Mouse (Mus musculus) cerebral cortex, adult 2 months (tissue): ENCODE results near the gene Podn.

ENCODE experiments used
- WGBS: fragments of 180-500 bp; shearing (Covaris S2); methylation state at CpG from one replicate; pipeline ENCODE4 v1.1.7; 2018; 5-methylcytosine and 5-hydroxymethylcytosine counted together

Podn gene

GRCm38 (mm10) chr4:108096345-108096744, at the start of gene Podn:
Gene Podn (minus strand): TSS chr4:108096445.
- WGBS = 84% methylated on average over 4 of the region's 4 CpGs

GRCm38 (mm10) chr4:108145554-108145953, 49.3 kb upstream of the Podn start:
- 57% methylated on average over 3 of the region's 3 CpGs for WGBS

GRCm38 (mm10) chr4:108144880-108145279, 48.6 kb upstream of the Podn start, which contains the start of gene Scp2:
Gene Scp2 (minus strand): TSS chr4:108144998.
- 87% methylated on average over 1 of the region's 1 CpGs for WGBS

GRCm38 (mm10) chr4:108143178-108143577, 46.9 kb upstream of the Podn start:
- WGBS = 90% methylated on average over 2 of the region's 2 CpGs

GRCm38 (mm10) chr4:108136938-108137337, 40.7 kb upstream of the Podn start:
- WGBS = 91% methylated on average over 5 of the region's 5 CpGs

- WGBS = 85% methylated on average over 3 of the region's 3 CpGs
Measured at GRCm38 (mm10) chr4:108130452-108130851, 34.2 kb upstream of the Podn start.

- 98% methylated on average over 2 of the region's 2 CpGs for WGBS
Measured at GRCm38 (mm10) chr4:108128339-108128738, 32.1 kb upstream of the Podn start.

- WGBS = 95% methylated on average over 5 of the region's 5 CpGs
Measured at GRCm38 (mm10) chr4:108127516-108127915, 31.3 kb upstream of the Podn start.

GRCm38 (mm10) chr4:108126260-108126659, 30.0 kb upstream of the Podn start:
- 81% methylated on average over 4 of the region's 4 CpGs for WGBS

DNA sequence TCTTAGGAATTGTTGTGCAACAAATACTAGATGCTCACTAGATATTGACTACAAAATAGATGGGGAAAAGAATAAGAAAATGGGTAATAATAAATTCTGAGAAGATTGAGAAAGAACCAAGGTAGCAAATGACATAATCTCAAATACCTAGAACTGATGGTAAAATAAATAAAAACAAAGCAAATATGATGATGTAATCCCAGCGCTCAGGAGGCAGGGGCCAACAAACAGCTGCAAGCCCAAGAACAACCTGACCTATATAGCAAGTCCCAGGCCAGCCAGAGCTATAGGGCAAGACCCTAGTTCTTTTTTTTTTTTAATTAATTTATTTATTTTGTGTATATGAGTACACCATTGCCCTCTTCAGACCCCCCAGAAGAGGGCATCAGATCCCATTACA, 27.9 kb upstream of the Podn start:
- WGBS = 100% methylated on average over 1 of the region's 1 CpGs

DNA sequence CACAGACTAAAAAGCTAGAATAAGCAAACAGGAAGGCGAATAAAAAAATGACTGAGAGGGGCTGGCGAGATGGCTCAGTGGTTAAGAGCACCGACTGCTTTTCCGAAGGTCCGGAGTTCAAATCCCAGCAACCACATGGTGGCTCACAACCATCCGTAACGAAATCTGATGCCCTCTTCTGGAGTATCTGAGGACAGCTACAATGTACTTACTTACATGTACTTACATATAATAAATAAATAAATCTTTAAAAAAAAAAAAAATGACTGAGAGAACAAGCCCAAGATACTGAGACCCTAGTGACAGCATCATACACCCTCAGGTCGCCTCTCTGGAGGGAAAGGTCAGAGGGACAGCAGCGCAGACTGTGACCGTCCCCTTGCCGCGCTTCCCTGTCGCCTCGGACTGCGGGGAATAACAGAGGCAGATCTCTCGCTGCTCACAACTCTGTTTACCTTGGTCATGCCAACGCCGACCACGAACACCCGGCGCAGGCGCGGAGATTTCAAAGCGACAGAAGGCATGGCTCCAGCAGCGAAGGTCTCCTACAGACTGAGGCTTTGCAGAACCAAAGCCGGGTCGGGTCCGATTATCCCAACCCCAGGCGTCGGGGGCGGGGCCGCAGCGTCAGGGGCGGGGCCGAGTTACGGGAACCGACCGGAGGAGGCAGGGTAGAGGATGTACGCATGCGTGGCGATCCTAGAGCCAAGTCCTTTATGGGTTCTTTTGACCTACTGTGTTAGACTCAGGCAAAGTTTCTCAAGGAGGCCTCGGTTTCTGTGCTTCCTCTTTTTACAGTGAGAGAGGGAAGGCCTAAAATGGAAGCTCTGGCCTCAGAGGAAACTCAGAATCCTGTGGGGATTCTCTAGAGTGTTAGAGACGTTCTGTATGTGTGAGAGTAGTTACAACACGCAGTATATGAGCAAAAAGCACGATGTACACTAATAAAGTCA, 22.0 kb upstream of the Podn start:
- 9% methylated on average over 45 of the region's 45 CpGs for WGBS

GRCm38 (mm10) chr4:108117488-108117887, 21.2 kb upstream of the Podn start:
- 91% methylated on average over 8 of the region's 8 CpGs for WGBS

- WGBS = 79% methylated on average over 2 of the region's 2 CpGs
Measured at GRCm38 (mm10) chr4:108116466-108116865, 20.2 kb upstream of the Podn start.

DNA sequence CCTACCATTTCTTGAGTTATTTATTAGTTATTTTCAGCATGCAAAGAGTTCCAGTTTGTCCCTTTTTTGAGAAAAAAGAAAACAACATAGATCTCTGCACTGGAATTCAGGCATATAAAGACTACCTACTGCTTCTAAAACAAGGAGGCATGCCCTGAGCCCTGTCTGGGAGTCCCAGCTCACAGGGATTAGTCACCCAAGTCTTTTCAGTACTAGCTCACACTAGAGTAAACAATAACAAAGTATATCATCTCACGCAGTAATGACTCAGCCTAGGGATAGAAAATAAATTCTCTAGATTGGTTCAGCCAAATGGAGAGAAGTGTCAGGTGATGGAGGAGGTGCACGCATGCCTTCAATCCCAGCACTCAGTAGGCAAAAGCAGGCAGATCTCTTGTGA, 14.5 kb upstream of the Podn start:
- 72% methylated on average over 2 of the region's 2 CpGs for WGBS

DNA sequence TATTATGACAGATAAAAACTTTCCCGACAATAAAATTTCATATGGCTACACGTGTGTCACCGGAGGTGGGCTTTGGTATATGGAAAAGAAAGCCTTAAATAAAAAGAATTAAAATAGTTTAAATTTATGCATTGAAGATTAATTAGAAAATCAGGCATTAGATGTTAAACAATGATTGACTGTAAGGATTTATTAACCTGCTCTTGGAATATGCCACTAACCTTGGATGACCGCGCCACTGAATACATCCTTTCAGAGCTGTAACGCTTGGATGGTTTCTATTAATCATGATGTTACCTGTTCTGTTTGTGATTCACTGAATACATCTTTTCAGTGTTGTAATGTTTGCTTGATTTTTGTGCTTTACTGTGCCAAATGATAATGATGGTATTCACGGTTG, 13.5 kb upstream of the Podn start:
- WGBS = 97% methylated on average over 7 of the region's 7 CpGs

DNA sequence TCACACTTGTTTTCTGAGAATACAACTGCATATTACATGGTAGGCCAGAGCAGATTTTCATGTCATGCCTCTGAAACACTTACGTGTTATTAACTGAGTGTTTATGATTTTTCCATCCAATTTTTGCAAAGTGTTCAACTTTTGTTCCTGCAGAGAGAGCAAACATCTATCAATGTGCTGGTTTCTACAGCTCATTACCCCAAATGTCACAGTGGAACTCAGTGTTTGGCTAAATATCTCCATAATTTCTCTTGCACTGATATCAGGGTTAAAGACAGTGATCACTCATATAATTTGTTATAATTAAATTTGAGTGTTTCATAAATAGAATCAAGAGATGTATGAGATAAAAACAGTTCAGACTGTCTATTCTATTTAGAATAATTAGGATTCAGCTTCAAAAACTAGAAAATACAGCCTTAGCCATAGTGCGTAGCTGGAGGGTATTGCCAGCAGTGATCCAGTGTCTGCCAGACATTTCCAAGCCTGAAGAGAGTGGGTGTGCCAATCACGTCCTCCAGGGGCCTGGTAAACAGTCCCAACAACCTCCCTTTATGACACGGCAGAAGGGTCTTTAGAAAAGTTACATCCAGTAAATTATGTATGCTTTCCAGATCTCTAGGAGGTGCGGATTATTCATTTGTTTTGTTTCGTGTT, 3.4 kb downstream of the Podn start:
- 76% methylated on average over 6 of the region's 6 CpGs for WGBS

GRCm38 (mm10) chr4:108083993-108084392, 12.3 kb downstream of the Podn start:
- WGBS = 85% methylated on average over 2 of the region's 2 CpGs

GRCm38 (mm10) chr4:108083032-108083735, 13.1 kb downstream of the Podn start:
- WGBS = 81% methylated on average over 6 of the region's 6 CpGs

GRCm38 (mm10) chr4:108082401-108082806, 13.8 kb downstream of the Podn start:
- WGBS = 79% methylated on average over 2 of the region's 2 CpGs

- WGBS = 79% methylated on average over 5 of the region's 5 CpGs
Measured at GRCm38 (mm10) chr4:108080876-108081275, 15.4 kb downstream of the Podn start.

DNA sequence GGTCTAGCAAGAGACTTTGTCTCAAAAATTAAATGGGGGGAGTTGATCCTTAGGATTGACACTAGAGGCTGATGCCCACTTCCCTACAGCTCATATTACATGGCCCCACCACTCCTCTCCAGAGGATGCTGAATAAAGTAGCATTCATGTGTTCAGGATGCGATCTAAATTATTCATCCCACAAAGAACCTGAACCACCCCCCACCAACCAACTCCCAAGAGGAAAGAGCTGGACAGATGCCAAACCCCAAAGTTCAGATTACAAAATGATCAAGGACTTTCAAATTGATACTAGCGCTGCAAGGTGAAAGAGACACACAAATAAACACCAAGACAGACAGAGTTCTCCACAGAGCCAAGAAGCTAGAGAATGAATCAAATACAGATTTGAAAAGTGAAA, 16.5 kb downstream of the Podn start:
- 86% methylated on average over 2 of the region's 2 CpGs for WGBS

DNA sequence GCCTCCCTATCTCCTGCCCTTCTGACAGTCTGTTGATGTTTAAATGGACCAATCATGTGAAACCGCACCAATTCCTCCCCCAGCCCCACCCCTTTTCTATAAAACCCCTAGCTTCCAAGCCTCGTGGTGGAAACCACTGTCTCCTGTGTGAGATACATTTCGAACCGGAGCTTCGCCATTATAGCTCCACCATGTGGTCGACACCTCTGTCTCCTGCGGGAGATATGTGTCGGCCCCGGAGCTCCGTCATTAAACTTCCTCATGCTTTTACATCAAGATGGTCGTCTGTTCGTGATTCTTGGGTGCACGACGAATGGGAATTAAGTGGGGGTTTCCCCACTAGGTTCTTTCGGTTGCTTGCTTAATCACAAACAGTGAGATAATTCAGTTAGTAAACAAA, 17.1 kb downstream of the Podn start:
- WGBS = 78% methylated on average over 15 of the region's 15 CpGs
